Mouse (Mus musculus) lung, adult 2 months (tissue): ENCODE results near the gene Galnt9. TPM values are rescaled to one million over a fixed set of nuclear protein-coding genes. Genes with fewer than 3 reads are reported as not detected.

Experiments used
- DNase-seq: peaks from one replicate; pipeline ENCODE4 v3.0.0; 2022
- H3K4me1 ChIP-seq: fragments of 200-500 bp; 2 replicates; pipeline ENCODE4 v1.6.1; 2011; ENCODE audit warnings: low read length; ENCODE audit not compliant: control insufficient read depth, insufficient read depth
- H3K4me3 ChIP-seq: fragments of 200-500 bp; replicated peaks from 2 replicates; pipeline ENCODE3; 2011; ENCODE audit warnings: low read depth, mild to moderate bottlenecking, control low read depth, low read length; ENCODE audit errors: extremely low read depth
- CTCF ChIP-seq: fragments of 200-500 bp; IDR thresholded peaks from 2 replicates; pipeline ENCODE4 v1.5.1; 2011; ENCODE audit warnings: mild to moderate bottlenecking, low read length, control low read depth; ENCODE audit not compliant: insufficient read depth
- POLR2A ChIP-seq: fragments of 200-500 bp; IDR thresholded peaks from 2 replicates; pipeline ENCODE4 v1.6.1; 2011; ENCODE audit warnings: low read depth, mild to moderate bottlenecking, control low read depth, low read length, borderline replicate concordance; ENCODE audit errors: extremely low read depth
- WGBS: fragments of 180-500 bp; shearing (Covaris S2); methylation state at CpG from one replicate; pipeline ENCODE4 v1.1.7; 2018; 5-methylcytosine and 5-hydroxymethylcytosine counted together
- polyA plus RNA-seq: library from polyadenylated mRNA; depleted of rRNA; stranded (reverse); fragments of >200 nt; gene quantifications from 2 replicates; pipeline ENCODE4 v1.2.3, GENCODE M21; 2012

Galnt9 gene
- polyA plus RNA-seq, 1 experiment, result 0.60 TPM

GRCm38 (mm10) chr5:110580569-110581239 lies 36.5 kb downstream of the Galnt9 start:
- Histone ChIP-seq H3K4me1 (no peaks in the 10 kb centered on the region), H3K4me3 (no peak overlapping the region)
- no peak for DNase-seq
- WGBS, result 82% methylated on average over 19 of the region's 19 CpGs
- TF ChIP-seq CTCF, result no peak
- TF ChIP-seq POLR2A, result no peak

DNA sequence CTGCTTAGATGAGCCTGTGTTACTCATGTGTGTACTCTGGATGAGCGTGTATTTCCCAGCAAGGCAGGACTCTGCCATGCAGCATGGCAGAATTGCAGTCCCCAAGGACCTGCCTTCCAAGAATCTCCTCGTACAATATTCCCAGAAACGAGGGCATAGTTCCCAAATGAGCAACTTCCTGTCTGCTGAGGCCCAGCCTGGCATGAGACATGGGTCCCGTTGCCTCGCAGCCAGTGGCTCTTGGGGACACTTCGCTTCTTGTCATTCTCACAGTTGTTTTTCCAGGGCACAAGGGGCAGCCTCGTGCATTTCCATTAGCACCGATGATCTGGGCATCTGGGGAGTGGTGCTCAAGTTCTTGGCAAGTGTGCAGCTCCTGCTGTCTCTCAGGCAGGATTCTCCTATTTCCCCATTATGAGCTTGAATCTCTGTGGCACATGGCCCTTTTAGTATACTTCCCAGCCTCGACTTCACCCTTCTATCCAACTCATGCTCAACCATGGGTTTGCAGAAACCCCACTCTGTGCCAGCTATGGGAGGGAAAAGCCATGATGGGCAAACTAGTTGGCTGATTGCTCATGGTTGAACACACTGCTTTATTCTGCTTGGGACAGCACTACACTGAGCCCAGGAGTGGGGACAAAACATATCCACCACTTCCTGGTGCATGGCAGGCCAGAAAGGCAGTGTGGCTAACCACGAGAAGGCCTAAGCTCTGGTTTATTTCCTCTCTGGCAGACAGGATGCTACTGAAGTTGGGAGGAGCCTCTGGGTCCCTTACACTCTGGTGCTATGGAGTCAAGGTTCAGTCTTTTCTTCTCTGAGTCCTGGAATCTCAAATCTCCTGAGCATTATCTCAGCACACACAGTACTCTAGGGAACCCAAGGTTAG lies 38.7 kb downstream of the Galnt9 start:
- no peaks in the 10 kb centered on the region for H3K4me1 ChIP-seq
- 46% methylated on average over 10 of the region's 10 CpGs for WGBS
- no peak for TF ChIP-seq CTCF
- TF ChIP-seq POLR2A, result no peak
- no peak overlapping the region for H3K4me3 ChIP-seq
- DNase-seq, result no peak

DNA sequence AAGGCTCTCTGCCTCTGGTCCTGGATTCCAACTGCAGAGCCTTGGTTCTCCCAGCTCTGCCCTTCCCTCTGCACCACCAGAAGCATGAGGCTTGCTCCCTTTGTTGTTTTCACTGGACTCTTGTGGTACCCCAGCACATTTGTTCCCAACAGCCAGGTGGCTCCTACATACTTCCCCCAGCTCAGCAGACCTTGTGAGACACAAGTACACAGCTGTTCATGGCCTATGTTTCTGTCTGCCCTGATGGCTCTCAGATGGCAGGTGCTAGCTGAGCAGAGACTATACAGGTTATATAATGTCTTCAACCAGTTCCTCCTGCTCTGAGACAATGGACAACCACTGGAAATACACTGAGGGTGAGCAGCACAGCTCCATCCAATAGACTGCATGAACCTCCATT lies 43.3 kb downstream of the Galnt9 start:
- no peak for DNase-seq
- no peaks in the 10 kb centered on the region for H3K4me1 ChIP-seq
- TF ChIP-seq POLR2A, result no peak
- TF ChIP-seq CTCF, result no peak
- H3K4me3 ChIP-seq, result no peak overlapping the region

GRCm38 (mm10) chr5:110589833-110590232 lies 45.7 kb downstream of the Galnt9 start:
- no peak overlapping the region for H3K4me3 ChIP-seq
- WGBS, result 91% methylated on average over 8 of the region's 8 CpGs
- TF ChIP-seq POLR2A (no peak), CTCF (no peak)
- no peak for DNase-seq
- H3K4me1 ChIP-seq, result no peaks in the 10 kb centered on the region

DNA sequence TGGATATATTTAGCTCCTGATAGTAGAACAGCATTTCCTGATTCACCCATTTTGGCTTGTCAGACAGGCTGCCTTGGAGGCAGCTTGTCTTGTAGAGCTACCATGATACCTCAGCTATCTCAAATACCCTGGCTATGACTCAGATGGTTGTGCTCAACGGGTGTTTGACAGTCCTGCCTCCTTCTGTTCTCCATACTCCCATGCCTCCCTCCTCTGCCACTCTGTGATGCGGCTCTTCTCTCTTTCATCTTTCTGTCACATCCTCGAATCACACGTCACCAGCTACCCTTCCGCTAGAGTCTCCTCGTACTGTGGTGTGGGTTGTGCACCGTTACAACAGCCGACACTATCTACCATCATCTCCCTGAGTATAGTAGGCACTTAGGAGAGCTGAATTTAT lies 50.3 kb downstream of the Galnt9 start:
- WGBS, result 74% methylated on average over 8 of the region's 8 CpGs
- TF ChIP-seq POLR2A (no peak), CTCF (no peak)
- H3K4me3 ChIP-seq, result no peak overlapping the region
- DNase-seq, result no peak
- H3K4me1 ChIP-seq, result no peaks in the 10 kb centered on the region

DNA sequence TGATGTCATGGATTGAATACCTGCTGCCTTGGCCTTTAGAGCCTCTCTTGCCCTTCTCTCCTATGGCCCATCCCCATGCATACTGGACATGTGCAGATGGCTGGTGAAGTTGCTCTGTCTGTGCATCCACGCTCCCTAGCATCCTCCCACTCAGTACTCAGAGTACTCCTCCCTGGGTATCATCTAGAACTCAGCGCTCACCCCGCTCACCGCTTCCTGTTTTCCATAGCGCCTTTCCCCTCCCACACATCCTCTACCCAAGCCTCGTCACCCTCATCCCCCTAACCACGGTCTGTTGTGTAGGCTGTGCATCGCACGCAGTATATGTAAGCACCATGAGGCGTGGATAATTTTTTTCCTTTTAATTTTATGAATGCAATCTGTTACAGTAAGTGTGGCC lies 51.2 kb downstream of the Galnt9 start:
- no peak overlapping the region for H3K4me3 ChIP-seq
- TF ChIP-seq CTCF (no peak), POLR2A (no peak)
- no peaks in the 10 kb centered on the region for H3K4me1 ChIP-seq
- WGBS, result 83% methylated on average over 10 of the region's 10 CpGs
- no peak for DNase-seq

GRCm38 (mm10) chr5:110596086-110596780 lies 52.1 kb downstream of the Galnt9 start:
- no peak for TF ChIP-seq POLR2A
- no peak for TF ChIP-seq CTCF
- no peak overlapping the region for H3K4me3 ChIP-seq
- DNase-seq, result no peak
- no peaks in the 10 kb centered on the region for H3K4me1 ChIP-seq
- WGBS, result 80% methylated on average over 15 of the region's 15 CpGs

DNA sequence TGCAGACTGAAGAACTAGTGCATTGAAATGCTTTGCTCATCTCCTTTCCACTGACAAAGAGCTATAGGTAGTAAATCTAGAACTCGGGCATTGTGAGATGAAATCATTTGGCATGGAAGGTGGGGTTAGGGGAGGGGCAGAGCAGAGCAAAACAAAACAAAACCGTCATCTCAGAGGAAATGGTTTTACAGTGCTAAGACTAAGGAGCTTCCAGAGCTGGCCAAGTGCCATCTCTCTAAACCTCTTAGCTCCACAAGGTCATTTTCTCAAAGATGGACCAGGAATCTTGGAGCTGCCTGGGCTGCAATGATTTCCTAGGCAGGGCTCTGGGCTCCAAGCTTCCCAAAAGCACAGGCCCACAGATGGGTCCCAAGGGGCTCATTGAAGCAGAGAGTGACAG lies 53.3 kb downstream of the Galnt9 start:
- DNase-seq, result no peak
- TF ChIP-seq POLR2A (no peak), CTCF (no peak)
- no peak overlapping the region for H3K4me3 ChIP-seq
- H3K4me1 ChIP-seq, result no peaks in the 10 kb centered on the region
- WGBS, result 17% methylated on average over 2 of the region's 2 CpGs

GRCm38 (mm10) chr5:110598298-110599095 lies 54.3 kb downstream of the Galnt9 start:
- DNase-seq, result no peak
- no peak for TF ChIP-seq CTCF
- no peak for TF ChIP-seq POLR2A
- Histone ChIP-seq H3K4me1 (no peaks in the 10 kb centered on the region), H3K4me3 (no peak overlapping the region)
- 21% methylated on average over 12 of the region's 12 CpGs for WGBS
